Mouse (Mus musculus): ENCODE results near the gene Nxnl2.

Gene Nxnl2

GRCm38 (mm10) chr13:51170691-51171680 lies at the start of gene Nxnl2:
TSS of gene Nxnl2 (plus strand) at chr13:51171022.
- DNase-seq (ENCODE audit: low read depth, low spot score) = peak; percentile 88

GRCm38 (mm10) chr13:51121966-51122365 lies 48.9 kb upstream of the Nxnl2 start:
- peak; percentile 73 for DNase-seq (ENCODE audit: low read depth, low spot score)

- peak; percentile 54 for DNase-seq (ENCODE audit: low read depth, low spot score)
Observed at GRCm38 (mm10) chr13:51122771-51123170, 48.1 kb upstream of the Nxnl2 start.

GRCm38 (mm10) chr13:51125357-51125756 lies 45.5 kb upstream of the Nxnl2 start:
- DNase-seq (ENCODE audit: low read depth, low spot score) = peak; percentile 85

GRCm38 (mm10) chr13:51127906-51128305 lies 42.9 kb upstream of the Nxnl2 start:
- DNase-seq (ENCODE audit: low read depth, low spot score) = no peak

- DNase-seq (ENCODE audit: low read depth, low spot score) = peak; percentile 88
Observed at GRCm38 (mm10) chr13:51128417-51128816, 42.4 kb upstream of the Nxnl2 start.

GRCm38 (mm10) chr13:51131179-51131578 lies 39.6 kb upstream of the Nxnl2 start:
- peak; percentile 53 for DNase-seq (ENCODE audit: low read depth, low spot score)

- DNase-seq (ENCODE audit: low read depth, low spot score) = no peak
Observed at GRCm38 (mm10) chr13:51136315-51136714, 34.5 kb upstream of the Nxnl2 start.

GRCm38 (mm10) chr13:51136996-51137701 lies 33.7 kb upstream of the Nxnl2 start:
- DNase-seq (ENCODE audit: low read depth, low spot score) = no peak

- peak; percentile 40 for DNase-seq (ENCODE audit: low read depth, low spot score)
Observed at GRCm38 (mm10) chr13:51137702-51138031, 33.2 kb upstream of the Nxnl2 start.

GRCm38 (mm10) chr13:51147106-51147505 lies 23.7 kb upstream of the Nxnl2 start:
- no peak for DNase-seq (ENCODE audit: low read depth, low spot score)

- DNase-seq (ENCODE audit: low read depth, low spot score) = no peak
Observed at GRCm38 (mm10) chr13:51152966-51153669, 17.7 kb upstream of the Nxnl2 start.

- no peak for DNase-seq (ENCODE audit: low read depth, low spot score)
Observed at GRCm38 (mm10) chr13:51153670-51154030, 17.2 kb upstream of the Nxnl2 start.

- no peak for DNase-seq (ENCODE audit: low read depth, low spot score)
Observed at GRCm38 (mm10) chr13:51155178-51156013, 15.4 kb upstream of the Nxnl2 start.

- no peak for DNase-seq (ENCODE audit: low read depth, low spot score)
Observed at GRCm38 (mm10) chr13:51156014-51156386, 14.8 kb upstream of the Nxnl2 start.

- DNase-seq (ENCODE audit: low read depth, low spot score) = no peak
Observed at GRCm38 (mm10) chr13:51157291-51157690, 13.5 kb upstream of the Nxnl2 start.

GRCm38 (mm10) chr13:51161672-51162071 lies 9.2 kb upstream of the Nxnl2 start:
- peak; percentile 19 for DNase-seq (ENCODE audit: low read depth, low spot score)

GRCm38 (mm10) chr13:51162246-51162645 lies 8.6 kb upstream of the Nxnl2 start:
- DNase-seq (ENCODE audit: low read depth, low spot score) = no peak

- DNase-seq (ENCODE audit: low read depth, low spot score) = peak; percentile 14
Observed at GRCm38 (mm10) chr13:51166711-51167110, 4.1 kb upstream of the Nxnl2 start.

GRCm38 (mm10) chr13:51170215-51170614 lies 607 bp upstream of the Nxnl2 start:
- no peak for DNase-seq (ENCODE audit: low read depth, low spot score)

GRCm38 (mm10) chr13:51172601-51173000 lies 1.8 kb downstream of the Nxnl2 start:
- DNase-seq (ENCODE audit: low read depth, low spot score) = no peak

Measured in ZHBTc4 (cell line).